Mouse (Mus musculus) forebrain, embryonic 11.5 days (tissue): Measurements from ENCODE around the gene Prpf8. TPM values are rescaled to one million over a fixed set of nuclear protein-coding genes. Genes with fewer than 3 reads are reported as not detected.
A peak's percentile ranks its signal among the peaks of the same experiment; 100 is the strongest.

Source experiments
- ATAC-seq: fragments of 200-750 bp; cut with Nextera tagmentation; replicated peaks from 2 replicates; pipeline ENCODE4 v1.8.0; 2017; ENCODE audit warnings: moderate TSS enrichment; ENCODE audit not compliant: low FRiP score
- DNase-seq: peaks from one replicate; pipeline ENCODE4 v3.0.0-alpha.2; 2017; ENCODE audit warnings: low spot score
- H3K27ac ChIP-seq: fragments of 300-500 bp; sonication (generic); 2 replicates; pipeline ENCODE4 v1.5.1; 2014; ENCODE audit warnings: low read depth, low read length
- H3K27me3 ChIP-seq: fragments of 300-500 bp; sonication (generic); 2 replicates; pipeline ENCODE4 v1.6.1; 2014; ENCODE audit warnings: mild to moderate bottlenecking, low read length, mixed read lengths; ENCODE audit not compliant: control insufficient read depth, insufficient read depth
- H3K36me3 ChIP-seq: fragments of 300-500 bp; sonication (generic); 2 replicates; pipeline ENCODE4 v1.6.1; 2014; ENCODE audit warnings: mild to moderate bottlenecking, low read length, moderate library complexity, mixed read lengths; ENCODE audit not compliant: control insufficient read depth, insufficient read depth
- H3K4me1 ChIP-seq: fragments of 300-500 bp; sonication (generic); replicated peaks from 2 replicates; pipeline ENCODE4 v1.6.1; 2014; ENCODE audit warnings: low read length, mixed read lengths; ENCODE audit not compliant: control insufficient read depth, insufficient read depth
- H3K4me2 ChIP-seq: fragments of 300-500 bp; sonication (generic); 2 replicates; pipeline ENCODE4 v1.6.1; 2014; ENCODE audit warnings: low read depth, mild to moderate bottlenecking, low read length, moderate library complexity, mixed read lengths; ENCODE audit not compliant: severe bottlenecking
- H3K4me3 ChIP-seq: fragments of 300-500 bp; sonication (generic); 2 replicates; pipeline ENCODE4 v1.5.1; 2014; ENCODE audit warnings: low read depth, low read length
- H3K9ac ChIP-seq: fragments of 300-500 bp; sonication (generic); 2 replicates; pipeline ENCODE4 v1.6.1; 2014; ENCODE audit warnings: low read length
- H3K9me3 ChIP-seq: fragments of 300-500 bp; sonication (generic); 2 replicates; pipeline ENCODE4 v1.6.1; 2016; ENCODE audit warnings: low read length, mixed read lengths; ENCODE audit not compliant: control insufficient read depth
- WGBS: fragments of 180-500 bp; shearing (Covaris S2); extraction: QIAGEN DNeasy Blood & Tissue Kit; methylation state at CpG from one replicate; pipeline ENCODE4 v1.1.7; 2014; 5-methylcytosine and 5-hydroxymethylcytosine counted together
- polyA plus RNA-seq: library from polyadenylated mRNA; unstranded; fragments of >200 nt; fragmentation: Nextera tagmentation; extraction: Ambion mirVana; gene quantifications from 2 replicates; pipeline ENCODE4 v1.2.1, GENCODE M21; 2014

Gene Prpf8
- polyA plus RNA-seq, 1 experiment from 2014 or later, result 133 TPM

DNA sequence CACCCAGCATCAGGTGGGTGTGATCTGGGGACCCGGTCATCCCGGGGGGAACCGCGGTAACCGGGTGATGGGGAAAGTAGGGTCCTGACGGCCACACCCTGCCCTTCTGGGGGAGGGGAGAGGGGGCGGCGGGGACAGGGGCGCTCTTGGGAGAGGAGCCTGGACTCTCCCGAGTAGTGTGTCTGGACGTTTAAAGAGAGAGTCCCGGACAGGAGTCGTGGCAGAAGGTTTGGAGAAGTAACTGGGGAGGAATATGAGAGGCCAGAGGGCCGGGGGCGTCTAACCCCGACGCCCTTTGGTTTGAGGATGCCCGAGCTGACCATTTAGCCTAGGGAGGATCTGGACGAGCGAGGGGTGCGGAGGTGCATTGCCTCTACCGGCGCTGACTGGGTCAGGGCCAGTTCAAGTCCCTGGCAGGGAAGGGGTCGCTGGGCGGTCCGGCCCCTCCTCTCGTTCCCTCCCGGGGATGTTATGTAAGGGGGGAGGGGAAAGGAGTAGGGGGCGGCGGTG, 24.8 kb upstream of the Prpf8 start:
- no peaks in the 10 kb centered on the region for H3K27me3 ChIP-seq
- no peaks in the 10 kb centered on the region for H3K36me3 ChIP-seq
- H3K9me3 ChIP-seq, result no peaks in the 10 kb centered on the region
- peaks cover 16% of the 10 kb centered on the region for H3K4me1 ChIP-seq
- ATAC-seq, result peak; percentile 13
- peak overlapping the region; percentile 60 for H3K4me3 ChIP-seq
- H3K4me2 ChIP-seq, result peak overlapping the region; percentile 91
- H3K27ac ChIP-seq, result no peak overlapping the region
- DNase-seq, result peak; percentile 73
- under 1% methylated on average over 27 of the region's 30 CpGs for WGBS
- peak overlapping the region; percentile 51 for H3K9ac ChIP-seq

DNA sequence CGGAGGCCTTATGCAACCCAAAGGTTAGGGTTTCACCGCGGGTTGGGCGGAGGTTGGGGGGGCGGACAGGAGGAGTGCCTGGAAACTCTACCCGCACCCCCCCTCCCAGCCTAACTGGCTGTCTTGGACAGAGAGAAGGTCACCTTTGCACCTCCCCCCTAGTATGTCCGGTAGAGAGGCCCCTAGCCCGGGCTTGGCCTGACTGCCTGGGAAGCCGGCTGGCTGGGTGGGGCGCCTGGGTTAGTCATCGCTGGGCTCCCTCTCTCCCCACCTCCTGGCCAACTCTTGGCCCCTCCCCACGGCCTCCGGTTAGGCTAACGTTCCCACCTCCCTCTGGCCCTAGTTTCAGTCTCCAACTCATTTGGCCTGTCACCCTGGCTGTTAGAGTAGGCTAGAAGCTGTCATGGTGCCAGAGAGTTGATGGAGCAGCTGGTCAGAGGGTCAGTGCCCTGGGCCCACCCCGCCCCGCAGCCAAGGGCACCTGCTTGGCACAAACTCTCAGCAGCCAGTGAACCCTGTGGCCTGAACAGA, 24.3 kb upstream of the Prpf8 start:
- Histone ChIP-seq H3K4me3 (peak overlapping the region; percentile 60), H3K4me1 (peaks cover 16% of the 10 kb centered on the region), H3K27ac (0 out of 2 replicates have a peak overlapping the region, but pooled peaks have one; percentile 18), H3K9ac (peak overlapping the region; percentile 51), H3K27me3 (no peaks in the 10 kb centered on the region), H3K9me3 (no peaks in the 10 kb centered on the region), H3K4me2 (peak overlapping the region; percentile 91), H3K36me3 (no peaks in the 10 kb centered on the region)
- WGBS, result 5% methylated on average over 15 of the region's 16 CpGs
- ATAC-seq (no peak), DNase-seq (peak; percentile 75)

DNA sequence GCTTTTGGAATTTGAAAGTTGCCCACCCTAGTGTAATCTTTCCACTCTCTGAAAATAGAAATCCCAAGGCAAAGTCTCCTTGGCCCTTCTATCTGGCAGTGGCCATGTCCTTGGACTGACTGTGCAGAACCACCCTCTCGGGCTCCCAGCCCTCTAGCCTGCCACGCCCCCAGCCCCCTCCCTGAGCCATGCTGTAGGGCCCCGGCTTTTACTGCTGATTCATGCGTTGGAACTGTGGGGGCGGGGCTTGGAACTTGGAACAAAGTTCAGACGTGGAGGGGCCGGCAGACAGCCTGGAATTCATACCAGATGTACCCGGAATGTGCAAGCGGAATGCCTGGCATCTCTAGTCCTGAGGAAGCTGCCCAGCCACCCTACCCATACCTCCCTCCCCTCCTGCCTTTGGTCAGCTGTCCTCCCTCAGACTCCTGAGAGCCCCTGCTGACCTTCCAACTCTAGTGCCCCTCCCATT, 23.7 kb upstream of the Prpf8 start:
- Histone ChIP-seq H3K27ac (no peak overlapping the region), H3K27me3 (no peaks in the 10 kb centered on the region), H3K9me3 (no peaks in the 10 kb centered on the region), H3K4me1 (peaks cover 16% of the 10 kb centered on the region), H3K36me3 (no peaks in the 10 kb centered on the region), H3K9ac (peak overlapping the region; percentile 51; the same call in 1 of the 2 replicates), H3K4me2 (peak overlapping the region; percentile 91; the same call in 1 of the 2 replicates), H3K4me3 (peak overlapping the region; percentile 60)
- WGBS, result 5% methylated on average over 9 of the region's 9 CpGs
- no peak for ATAC-seq
- DNase-seq, result peak; percentile 88

DNA sequence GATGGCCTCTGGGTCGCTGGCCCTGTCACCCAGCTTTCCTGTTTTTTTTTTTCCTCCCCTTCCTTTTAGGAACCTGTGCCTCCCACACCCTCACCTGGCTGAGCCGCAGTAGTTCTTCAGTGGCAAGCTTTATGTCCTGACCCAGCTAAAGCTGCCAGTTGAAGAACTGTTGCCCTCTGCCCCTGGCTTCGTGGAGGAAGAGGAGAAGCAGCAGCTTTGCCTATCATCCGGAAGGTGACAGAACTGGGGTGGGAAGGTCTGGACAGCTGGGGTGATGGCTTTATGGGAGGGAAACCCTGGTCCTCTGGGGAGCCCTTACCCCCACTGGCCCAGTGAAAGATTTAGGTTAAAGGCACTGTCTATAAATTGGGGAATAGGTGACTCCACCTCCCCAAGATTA, 23.0 kb upstream of the Prpf8 start:
- H3K4me1 ChIP-seq, result peaks cover 17% of the 10 kb centered on the region
- no peaks in the 10 kb centered on the region for H3K36me3 ChIP-seq
- H3K9ac ChIP-seq, result no peak overlapping the region
- H3K9me3 ChIP-seq, result no peaks in the 10 kb centered on the region
- no peaks in the 10 kb centered on the region for H3K27me3 ChIP-seq
- no peak overlapping the region for H3K4me2 ChIP-seq
- 87% methylated on average over 4 of the region's 4 CpGs for WGBS
- H3K27ac ChIP-seq, result no peak overlapping the region
- ATAC-seq (no peak), DNase-seq (no peak)
- no peak overlapping the region for H3K4me3 ChIP-seq

DNA sequence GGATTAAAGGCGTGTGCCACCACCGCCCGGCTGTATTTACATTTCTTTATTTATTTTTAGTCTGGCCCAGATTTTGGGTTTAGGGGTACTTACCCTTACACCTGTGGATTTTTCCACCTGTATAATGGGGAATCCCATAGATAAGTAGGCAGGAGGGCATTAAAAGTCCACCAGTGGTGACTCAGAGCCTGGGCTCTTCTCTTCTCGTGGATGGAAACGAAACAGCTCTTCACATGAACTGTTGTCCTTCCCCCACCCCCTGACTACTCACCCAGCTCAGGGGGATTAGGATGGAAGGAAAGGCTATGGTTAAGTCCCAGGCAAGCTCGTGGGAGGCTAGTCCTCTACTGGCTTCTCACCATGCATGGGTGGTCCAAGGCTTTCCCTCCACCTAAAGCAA, 22.2 kb upstream of the Prpf8 start:
- 87% methylated on average over 6 of the region's 6 CpGs for WGBS
- Histone ChIP-seq H3K4me1 (peaks cover 17% of the 10 kb centered on the region), H3K27ac (no peak overlapping the region), H3K36me3 (no peaks in the 10 kb centered on the region), H3K4me3 (no peak overlapping the region), H3K27me3 (no peaks in the 10 kb centered on the region), H3K9me3 (no peaks in the 10 kb centered on the region), H3K9ac (no peak overlapping the region), H3K4me2 (no peak overlapping the region)
- no peak for DNase-seq
- ATAC-seq, result no peak

DNA sequence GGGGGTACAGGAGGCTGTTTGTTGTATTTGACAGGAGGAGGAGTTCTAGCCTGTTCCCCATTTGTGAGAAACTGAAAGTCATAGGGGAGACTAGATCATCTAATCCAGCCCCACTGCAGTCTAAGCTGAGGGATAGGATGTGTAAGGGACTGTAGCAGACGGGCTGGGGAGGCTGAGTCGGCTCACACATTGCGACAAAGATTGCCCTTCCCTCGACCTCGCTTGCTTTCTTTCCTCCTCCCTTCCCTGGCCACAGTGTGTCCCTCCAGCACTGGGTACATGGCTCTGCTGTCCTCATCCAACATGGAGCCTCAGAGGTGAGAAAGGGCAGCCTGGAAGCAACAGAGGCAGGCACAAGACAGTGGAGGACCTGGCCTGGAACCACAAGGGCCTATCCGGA, 21.6 kb upstream of the Prpf8 start:
- H3K4me1 ChIP-seq, result peaks cover 17% of the 10 kb centered on the region
- H3K27ac ChIP-seq, result no peak overlapping the region
- H3K4me3 ChIP-seq, result no peak overlapping the region
- H3K9me3 ChIP-seq, result no peaks in the 10 kb centered on the region
- H3K4me2 ChIP-seq, result no peak overlapping the region
- no peak overlapping the region for H3K9ac ChIP-seq
- H3K36me3 ChIP-seq, result no peaks in the 10 kb centered on the region
- no peak for ATAC-seq
- no peaks in the 10 kb centered on the region for H3K27me3 ChIP-seq
- WGBS, result 81% methylated on average over 6 of the region's 6 CpGs
- no peak for DNase-seq

DNA sequence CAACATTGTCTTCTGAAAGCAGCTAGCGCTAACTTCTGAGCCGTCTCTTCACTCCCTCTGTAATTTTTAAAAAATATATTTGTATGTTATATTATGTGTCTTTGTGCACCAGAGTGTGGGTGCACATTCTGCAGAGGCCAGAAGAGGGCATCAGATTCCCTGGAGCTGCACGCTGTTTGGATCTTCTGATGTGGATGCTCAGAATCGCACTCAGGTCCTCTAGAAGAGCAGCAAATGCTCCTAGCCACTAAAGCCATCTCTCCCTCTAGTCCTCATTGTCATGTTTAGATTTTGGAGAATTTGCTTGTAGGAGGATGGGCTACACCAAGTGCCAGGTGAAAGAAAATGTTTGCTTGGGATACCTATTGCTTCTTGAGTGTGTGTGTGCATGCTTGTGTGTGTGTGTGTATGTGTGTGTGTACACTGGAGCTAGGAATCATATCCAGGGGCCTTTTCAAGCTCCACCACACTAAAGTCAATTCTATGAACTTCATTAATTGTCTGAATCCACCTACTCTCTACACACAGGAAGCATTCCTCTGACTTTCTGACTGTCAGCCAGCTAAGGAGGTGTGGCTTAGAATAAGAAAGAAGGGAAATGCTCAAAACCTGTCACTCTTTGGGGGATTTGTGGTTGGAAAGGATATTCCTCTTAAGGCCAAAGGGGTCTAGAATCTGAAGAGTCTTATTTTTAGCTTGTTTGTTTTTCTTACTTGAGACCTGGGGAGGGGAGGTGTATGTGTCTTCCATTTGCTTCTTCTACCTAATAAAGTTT, 19.7 kb upstream of the Prpf8 start:
- ATAC-seq (no peak), DNase-seq (no peak)
- H3K4me1 ChIP-seq, result peaks cover 14% of the 10 kb centered on the region
- no peaks in the 10 kb centered on the region for H3K36me3 ChIP-seq
- over 99% methylated on average over 4 of the region's 4 CpGs for WGBS
- H3K27ac ChIP-seq, result no peak overlapping the region
- H3K4me2 ChIP-seq, result no peak overlapping the region
- no peak overlapping the region for H3K9ac ChIP-seq
- no peak overlapping the region for H3K4me3 ChIP-seq
- H3K27me3 ChIP-seq, result no peaks in the 10 kb centered on the region
- no peaks in the 10 kb centered on the region for H3K9me3 ChIP-seq

DNA sequence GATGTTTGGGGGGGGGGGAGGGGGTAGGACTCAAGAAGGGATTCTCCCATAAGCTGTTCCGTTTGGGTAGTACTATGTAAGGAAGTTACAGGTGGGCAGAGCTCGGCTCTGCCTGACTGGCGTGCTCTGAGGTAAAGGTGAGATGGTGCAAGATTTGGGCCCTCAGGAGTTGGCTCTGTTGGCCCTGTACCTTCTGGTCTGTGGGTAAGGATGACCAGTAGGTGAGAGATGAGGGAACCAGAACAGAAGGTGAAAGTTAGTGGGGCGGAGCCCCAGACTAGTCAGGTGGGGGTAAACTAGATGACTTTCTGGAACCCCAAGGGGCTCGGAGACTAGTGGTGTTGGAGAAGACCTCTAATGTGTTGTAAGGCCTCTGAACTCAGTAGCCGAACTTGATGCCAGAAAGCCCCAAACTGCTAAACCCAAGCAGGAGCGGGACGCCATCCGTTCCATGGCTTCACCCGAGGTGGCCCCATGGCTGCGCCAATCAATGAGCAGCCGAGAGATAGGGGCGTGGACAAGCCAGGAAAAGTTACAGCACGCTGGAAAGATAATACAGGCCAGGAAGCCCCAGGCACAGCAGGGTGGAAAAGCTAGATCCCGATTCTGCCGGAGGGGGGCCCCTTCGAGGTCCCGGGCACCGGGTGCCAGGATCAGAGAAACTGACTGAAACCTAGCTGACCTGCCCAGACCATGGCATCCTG, 19.0 kb upstream of the Prpf8 start:
- Histone ChIP-seq H3K27me3 (no peaks in the 10 kb centered on the region), H3K4me1 (peaks cover 7% of the 10 kb centered on the region; the same call in 1 of the 2 replicates), H3K9me3 (no peaks in the 10 kb centered on the region), H3K36me3 (no peaks in the 10 kb centered on the region), H3K27ac (no peak overlapping the region), H3K4me3 (peak overlapping the region; percentile 25), H3K4me2 (peak overlapping the region; percentile 65), H3K9ac (peak overlapping the region; percentile 55)
- peak; percentile 51; the same call in 1 of the 2 replicates for ATAC-seq
- WGBS, result 19% methylated on average over 19 of the region's 19 CpGs
- DNase-seq, result peak; percentile 64
